Mouse (Mus musculus) liver, embryonic 11.5 days (tissue): ENCODE results near the gene Lypd6b. TPM values are rescaled to one million over a fixed set of nuclear protein-coding genes. Genes with fewer than 3 reads are reported as not detected.

ENCODE experiments used
- ATAC-seq: fragments of 200-750 bp; cut with Nextera tagmentation; replicated peaks from 2 replicates; pipeline ENCODE4 v1.8.0; 2017; ENCODE audit warnings: moderate number of reproducible peaks, mild to moderate bottlenecking, moderate TSS enrichment, moderate library complexity; ENCODE audit not compliant: low FRiP score
- DNase-seq: peaks from one replicate; pipeline ENCODE4 v3.0.0-alpha.2; 2017; ENCODE audit warnings: low spot score
- H3K27ac ChIP-seq: fragments of 300-500 bp; sonication (generic); 2 replicates; pipeline ENCODE4 v1.5.1; 2014; ENCODE audit warnings: mild to moderate bottlenecking, low read depth, low read length, control low read depth
- H3K27me3 ChIP-seq: fragments of 300-500 bp; sonication (generic); replicated peaks from 2 replicates; pipeline ENCODE4 v1.6.1; 2014; ENCODE audit warnings: low read length, mixed read lengths; ENCODE audit not compliant: control insufficient read depth, insufficient read depth
- H3K36me3 ChIP-seq: fragments of 300-500 bp; sonication (generic); 2 replicates; pipeline ENCODE4 v1.6.1; 2014; ENCODE audit warnings: mild to moderate bottlenecking, low read length, moderate library complexity, mixed read lengths; ENCODE audit not compliant: control insufficient read depth, insufficient read depth
- H3K4me1 ChIP-seq: fragments of 300-500 bp; sonication (generic); replicated peaks from 2 replicates; pipeline ENCODE4 v1.6.1; 2014; ENCODE audit warnings: low read length, mixed read lengths; ENCODE audit not compliant: control insufficient read depth, insufficient read depth
- H3K4me2 ChIP-seq: fragments of 300-500 bp; sonication (generic); 2 replicates; pipeline ENCODE4 v1.6.1; 2014; ENCODE audit warnings: mild to moderate bottlenecking, control low read depth, moderate library complexity
- H3K4me3 ChIP-seq: fragments of 300-500 bp; sonication (generic); 2 replicates; pipeline ENCODE4 v1.5.1; 2014; ENCODE audit warnings: low read depth, low read length, control low read depth
- H3K9ac ChIP-seq: fragments of 300-500 bp; sonication (generic); 2 replicates; pipeline ENCODE4 v1.6.1; 2014; ENCODE audit warnings: low read depth, low read length, control low read depth
- H3K9me3 ChIP-seq: fragments of 300-500 bp; sonication (generic); 2 replicates; pipeline ENCODE4 v1.6.1; 2016; ENCODE audit warnings: low read length, inconsistent platforms, mixed read lengths; ENCODE audit not compliant: control insufficient read depth
- WGBS: fragments of 180-500 bp; shearing (Covaris S2); extraction: QIAGEN DNeasy Blood & Tissue Kit; methylation state at CpG from one replicate; pipeline ENCODE4 v1.1.7; 2014; 5-methylcytosine and 5-hydroxymethylcytosine counted together
- polyA plus RNA-seq: library from polyadenylated mRNA; unstranded; fragments of >200 nt; fragmentation: Nextera tagmentation; extraction: Ambion mirVana; gene quantifications from 2 replicates; pipeline ENCODE4 v1.2.1, GENCODE M21; 2014

The Lypd6b gene
- polyA plus RNA-seq, 1 experiment from 2014 or later: 0.47 TPM

DNA sequence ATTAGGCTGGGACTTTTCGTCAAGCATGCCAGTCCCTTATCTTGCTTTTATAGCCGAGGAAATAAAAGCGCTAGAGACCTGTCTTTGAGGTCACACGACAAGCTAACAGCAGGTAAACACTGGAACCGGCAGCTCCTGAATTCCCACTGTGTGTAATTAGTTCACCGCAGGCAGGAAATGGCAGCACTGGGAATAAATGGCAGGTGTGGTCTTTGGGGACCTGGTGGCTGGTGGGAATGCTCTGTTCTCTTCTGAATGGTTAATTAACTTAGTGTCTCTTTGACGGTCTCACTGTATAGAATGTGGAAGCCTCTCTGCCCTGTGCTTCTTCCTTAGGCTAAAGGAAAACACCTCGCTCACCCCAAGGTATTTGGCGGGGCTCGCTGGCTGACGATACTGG lies 23.9 kb downstream of the Lypd6b start:
- H3K27me3 ChIP-seq: no peaks in the 10 kb centered on the region
- no peak overlapping the region for H3K4me3 ChIP-seq
- ATAC-seq: no peak
- 22% methylated on average over 11 of the region's 11 CpGs for WGBS
- H3K4me2 ChIP-seq: no peak overlapping the region
- no peak overlapping the region for H3K27ac ChIP-seq
- no peaks in the 10 kb centered on the region for H3K9me3 ChIP-seq
- H3K9ac ChIP-seq: no peak overlapping the region
- peaks cover 2% of the 10 kb centered on the region; the same call in 1 of the 2 replicates for H3K4me1 ChIP-seq
- no peak for DNase-seq
- no peaks in the 10 kb centered on the region for H3K36me3 ChIP-seq

DNA sequence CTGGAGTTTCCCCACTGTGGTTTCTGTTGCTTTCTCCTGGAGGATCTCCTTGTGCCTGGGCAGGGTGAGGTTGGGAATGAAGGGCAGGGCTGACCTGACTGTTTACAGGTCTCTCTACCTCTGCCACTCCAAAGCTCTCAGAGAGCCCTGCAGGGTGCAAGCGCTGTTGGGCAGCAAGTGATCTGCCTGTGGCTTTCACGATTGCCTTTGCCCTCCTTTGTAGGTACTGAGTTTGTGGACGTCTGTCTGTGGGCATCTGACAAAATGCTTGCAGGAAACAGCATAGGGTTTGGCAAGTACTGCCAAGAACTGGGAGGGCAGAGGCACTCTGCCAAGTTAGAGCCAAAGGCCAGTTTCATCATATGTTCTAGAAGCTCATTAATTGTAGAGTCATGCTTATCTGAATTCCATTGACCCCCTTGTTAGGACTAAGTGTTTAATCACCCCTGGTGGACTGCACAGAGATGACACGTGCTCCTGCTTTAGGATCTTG lies 24.4 kb downstream of the Lypd6b start:
- H3K9me3 ChIP-seq: no peaks in the 10 kb centered on the region
- no peaks in the 10 kb centered on the region for H3K36me3 ChIP-seq
- no peak for DNase-seq
- H3K4me3 ChIP-seq: no peak overlapping the region
- H3K4me2 ChIP-seq: no peak overlapping the region
- no peak overlapping the region for H3K27ac ChIP-seq
- 29% methylated on average over 4 of the region's 4 CpGs for WGBS
- H3K9ac ChIP-seq: no peak overlapping the region
- peaks cover 2% of the 10 kb centered on the region; the same call in 1 of the 2 replicates for H3K4me1 ChIP-seq
- ATAC-seq: no peak
- H3K27me3 ChIP-seq: no peaks in the 10 kb centered on the region

GRCm38 (mm10) chr2:49813151-49813550 lies 25.7 kb downstream of the Lypd6b start:
- H3K9ac ChIP-seq: no peak overlapping the region
- no peak overlapping the region for H3K27ac ChIP-seq
- H3K27me3 ChIP-seq: no peaks in the 10 kb centered on the region
- no peaks in the 10 kb centered on the region for H3K36me3 ChIP-seq
- H3K4me3 ChIP-seq: no peak overlapping the region
- no peak overlapping the region for H3K4me2 ChIP-seq
- no peaks in the 10 kb centered on the region for H3K9me3 ChIP-seq
- no peak for ATAC-seq
- no peak for DNase-seq
- H3K4me1 ChIP-seq: peaks cover 2% of the 10 kb centered on the region; the same call in 1 of the 2 replicates
- WGBS: 55% methylated on average over 4 of the region's 4 CpGs

DNA sequence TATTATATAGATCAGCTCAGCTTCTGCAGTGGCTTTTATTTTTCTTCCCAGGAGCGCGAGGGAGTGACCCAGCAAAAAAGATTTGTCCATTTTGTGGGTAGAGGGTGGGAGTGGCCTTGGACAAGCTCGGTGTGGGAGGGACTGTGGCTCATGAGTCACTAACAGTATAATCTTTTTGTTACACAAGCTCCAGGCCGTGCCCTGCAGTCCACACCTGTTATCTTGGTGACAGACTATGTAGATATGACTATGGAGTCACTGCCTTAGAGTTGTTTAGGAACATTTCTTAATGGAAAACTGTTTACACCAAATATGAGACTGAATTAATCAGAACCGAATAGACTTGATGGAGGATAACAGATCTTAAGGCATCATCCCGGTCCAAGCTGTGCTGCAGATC lies 26.5 kb downstream of the Lypd6b start:
- H3K4me2 ChIP-seq: no peak overlapping the region
- H3K9me3 ChIP-seq: no peaks in the 10 kb centered on the region
- no peak overlapping the region for H3K9ac ChIP-seq
- H3K27ac ChIP-seq: no peak overlapping the region
- no peak overlapping the region for H3K4me3 ChIP-seq
- 44% methylated on average over 6 of the region's 6 CpGs for WGBS
- H3K36me3 ChIP-seq: no peaks in the 10 kb centered on the region
- no peak; the same call in 1 of the 2 replicates for ATAC-seq
- no peaks in the 10 kb centered on the region for H3K27me3 ChIP-seq
- peaks cover 2% of the 10 kb centered on the region; the same call in 1 of the 2 replicates for H3K4me1 ChIP-seq
- no peak for DNase-seq

DNA sequence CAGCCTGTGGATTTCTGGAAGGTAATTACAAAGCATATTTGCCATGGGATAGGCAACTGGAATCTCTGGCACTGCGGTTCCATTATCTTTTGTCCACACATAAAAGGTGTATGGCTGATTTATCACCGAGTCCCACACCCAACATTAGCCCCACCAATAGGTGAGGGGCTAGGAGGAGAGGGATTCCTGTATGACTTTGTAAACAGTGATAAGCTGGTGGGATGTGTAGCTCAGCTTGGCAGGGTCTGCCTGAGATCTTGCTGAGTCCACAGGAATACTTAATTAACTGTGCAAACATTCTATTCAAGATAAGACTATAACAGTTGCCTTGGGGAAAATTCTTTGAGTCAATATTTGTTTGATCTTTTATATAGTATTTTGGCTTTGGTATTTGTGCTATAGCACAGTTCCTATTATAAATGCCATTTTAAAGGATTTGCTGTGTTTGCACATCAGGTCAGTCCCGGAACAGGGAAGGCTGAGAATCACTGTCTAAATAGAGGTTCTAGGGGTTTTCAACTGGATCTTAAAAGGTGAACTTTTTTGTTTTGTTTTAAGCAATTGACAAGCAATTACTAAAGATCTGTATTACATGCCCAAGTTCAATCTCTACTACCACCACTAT lies 28.3 kb downstream of the Lypd6b start:
- Histone ChIP-seq H3K27ac (no peak overlapping the region), H3K4me3 (no peak overlapping the region)
- WGBS: 50% methylated on average over 3 of the region's 3 CpGs

GRCm38 (mm10) chr2:49816549-49816948 lies 29.1 kb downstream of the Lypd6b start:
- Histone ChIP-seq H3K4me3 (no peak overlapping the region), H3K27ac (no peak overlapping the region), H3K4me2 (no peak overlapping the region), H3K9me3 (no peaks in the 10 kb centered on the region), H3K4me1 (peaks cover 2% of the 10 kb centered on the region; the same call in 1 of the 2 replicates), H3K36me3 (no peaks in the 10 kb centered on the region), H3K9ac (no peak overlapping the region), H3K27me3 (no peaks in the 10 kb centered on the region)
- 84% methylated on average over 5 of the region's 5 CpGs for WGBS
- DNase-seq (no peak), ATAC-seq (no peak)

More for the DNA sequence above, 28.3 kb downstream of the Lypd6b start:
- Histone ChIP-seq H3K36me3 (no peaks in the 10 kb centered on the region), H3K4me1 (peaks cover 2% of the 10 kb centered on the region; the same call in 1 of the 2 replicates), H3K9ac (no peak overlapping the region), H3K4me2 (no peak overlapping the region), H3K27me3 (no peaks in the 10 kb centered on the region), H3K9me3 (no peaks in the 10 kb centered on the region)
- DNase-seq (no peak), ATAC-seq (no peak)

DNA sequence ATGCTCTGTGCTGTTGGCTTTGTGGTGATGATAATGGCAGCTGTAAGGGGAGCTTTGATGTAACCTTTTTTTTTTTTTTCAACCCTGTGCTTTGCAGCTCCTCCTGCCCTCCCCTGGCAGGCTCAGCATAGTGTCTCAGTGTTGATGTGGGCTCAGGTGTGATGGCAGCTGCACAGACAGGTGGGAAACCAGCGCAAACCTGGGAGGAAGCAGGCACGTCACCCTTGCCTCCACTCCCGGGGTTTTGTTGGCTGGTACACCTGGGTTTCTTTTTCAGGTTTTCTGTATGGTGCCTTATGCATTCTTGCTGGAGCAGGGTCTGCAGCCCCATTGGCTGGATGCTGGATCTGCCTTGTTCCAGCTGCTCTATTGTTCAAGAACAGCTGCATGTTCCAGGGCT lies 29.7 kb downstream of the Lypd6b start:
- ATAC-seq (no peak), DNase-seq (no peak)
- WGBS: 74% methylated on average over 3 of the region's 3 CpGs
- no peaks in the 10 kb centered on the region for H3K9me3 ChIP-seq
- H3K27ac ChIP-seq: no peak overlapping the region
- H3K27me3 ChIP-seq: no peaks in the 10 kb centered on the region
- no peaks in the 10 kb centered on the region for H3K36me3 ChIP-seq
- no peak overlapping the region for H3K4me2 ChIP-seq
- no peak overlapping the region for H3K4me3 ChIP-seq
- H3K9ac ChIP-seq: no peak overlapping the region
- H3K4me1 ChIP-seq: peaks cover 2% of the 10 kb centered on the region; the same call in 1 of the 2 replicates

DNA sequence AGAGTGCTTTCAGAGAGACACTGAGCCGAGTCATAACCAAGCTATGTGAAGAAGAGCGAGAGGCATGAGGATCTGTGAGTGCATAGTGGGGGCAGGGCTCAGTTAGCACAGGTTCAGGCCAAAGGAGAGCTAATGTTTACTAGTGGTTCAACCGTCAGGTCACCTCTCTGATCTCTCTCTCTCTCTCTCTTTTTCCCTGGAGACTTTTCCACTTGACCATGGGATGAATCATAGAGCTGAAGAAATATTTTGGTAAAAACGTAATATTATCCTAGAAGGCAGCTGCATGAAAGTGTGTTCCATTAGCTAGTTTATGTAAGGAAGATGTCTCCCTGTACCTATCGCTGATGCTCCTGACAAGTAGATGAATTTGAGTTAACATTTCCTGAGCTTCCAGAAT lies 30.6 kb downstream of the Lypd6b start:
- H3K4me1 ChIP-seq: peaks cover 2% of the 10 kb centered on the region; the same call in 1 of the 2 replicates
- no peak for DNase-seq
- 76% methylated on average over 5 of the region's 5 CpGs for WGBS
- H3K9me3 ChIP-seq: no peaks in the 10 kb centered on the region
- H3K36me3 ChIP-seq: no peaks in the 10 kb centered on the region
- no peak overlapping the region for H3K27ac ChIP-seq
- H3K4me2 ChIP-seq: no peak overlapping the region
- no peaks in the 10 kb centered on the region for H3K27me3 ChIP-seq
- no peak overlapping the region for H3K4me3 ChIP-seq
- H3K9ac ChIP-seq: no peak overlapping the region
- no peak for ATAC-seq

GRCm38 (mm10) chr2:49822312-49822711 lies 34.8 kb downstream of the Lypd6b start:
- H3K27ac ChIP-seq: no peak overlapping the region
- no peaks in the 10 kb centered on the region for H3K9me3 ChIP-seq
- ATAC-seq (no peak), DNase-seq (no peak)
- no peak overlapping the region for H3K4me2 ChIP-seq
- WGBS: 87% methylated on average over 1 of the region's 1 CpGs
- no peak overlapping the region for H3K9ac ChIP-seq
- no peaks in the 10 kb centered on the region for H3K36me3 ChIP-seq
- H3K4me1 ChIP-seq: no peaks in the 10 kb centered on the region
- no peak overlapping the region for H3K4me3 ChIP-seq
- no peaks in the 10 kb centered on the region for H3K27me3 ChIP-seq
